Mouse (Mus musculus): ENCODE results near the gene Pcgf5. TPM values are rescaled to one million over a fixed set of nuclear protein-coding genes. Genes with fewer than 3 reads are reported as not detected.
A peak's percentile ranks its signal among the peaks of the same experiment; 100 is the strongest.
"Not testable (repeated sequence)": the region's sequence is repeated elsewhere in the genome, so short reads cannot be mapped to it uniquely, and the experiment has no call there.

Pcgf5 gene
- polyA plus RNA-seq, 1 experiment from 2014 or later, result 53.7 TPM

DNA sequence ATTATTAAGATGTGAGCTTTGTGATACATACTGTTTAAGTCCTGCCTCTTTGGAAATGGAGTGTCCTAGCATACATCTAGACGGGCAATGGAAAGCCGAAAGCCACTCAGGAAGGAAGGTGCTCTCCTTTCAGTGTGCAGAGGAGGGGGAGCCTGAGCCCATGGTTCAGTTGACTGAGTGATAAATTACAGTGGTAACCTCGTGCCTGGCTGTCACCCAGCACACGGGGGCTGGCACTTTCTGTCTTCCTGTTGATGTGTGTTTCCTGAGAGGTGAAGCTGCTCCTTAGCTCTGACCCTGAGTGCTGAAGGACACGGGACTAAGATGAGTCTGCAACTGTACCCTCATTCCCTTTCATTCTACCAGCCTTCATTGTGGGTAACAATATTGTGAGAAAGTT is 103.6 kb downstream of the Pcgf5 start:
- Histone ChIP-seq H3K36me3 (ENCODE audit: control insufficient read depth, insufficient read depth, low read length) (peaks cover 44% of the 10 kb centered on the region), H3K27ac (replicated peaks in 1 of 2; ENCODE audit: control insufficient read depth in 1 of 2, insufficient read depth in 1 of 2, low read depth in 2 of 2, low read length in 2 of 2) (no peak overlapping the region), H3K4me3 (ENCODE audit: control insufficient read depth in 1 of 2, insufficient read depth in 1 of 2, low read depth in 1 of 2, low read length in 2 of 2) (no peak overlapping the region), H3K4me2 (ENCODE audit: low read length) (no peak overlapping the region), H3K27me3 (ENCODE audit: control insufficient read depth, insufficient read depth, low read length) (no peaks in the 10 kb centered on the region), H3K4me1 (ENCODE audit: control insufficient read depth in 2 of 2, insufficient read depth in 2 of 2, low read length in 2 of 2) (peaks cover 0 to 10% of the 10 kb centered on the region in 2 experiments; a peak in 3 of 4 replicates), H3K9ac (ENCODE audit: low read length) (no peak overlapping the region), H3K9me3 (ENCODE audit: control insufficient read depth, low read length) (no peaks in the 10 kb centered on the region)
- 25% methylated on average over 5 of the region's 5 CpGs for WGBS
- no peak for ATAC-seq (ENCODE audit: insufficient number of reproducible peaks, insufficient read depth, low FRiP score, low read depth)

DNA sequence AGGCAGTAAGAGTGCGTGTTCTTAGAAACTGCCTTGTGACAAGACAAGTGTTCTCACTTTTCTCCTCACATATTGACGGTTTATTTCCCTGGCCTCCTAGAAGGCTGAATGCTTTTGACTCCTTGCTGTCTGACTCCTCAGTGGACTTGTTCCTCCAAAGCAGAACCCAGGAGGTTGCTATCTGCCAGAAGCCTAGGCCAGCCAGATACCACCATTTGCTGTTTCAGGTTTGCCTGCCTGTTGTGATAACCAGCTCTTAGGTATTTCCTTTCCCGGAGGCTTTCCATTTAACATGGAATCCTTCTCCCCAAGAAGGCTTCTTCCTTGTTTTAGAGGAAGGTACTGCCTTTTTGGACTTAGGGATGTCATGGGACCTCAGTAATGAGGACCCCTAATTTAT is 104.1 kb downstream of the Pcgf5 start:
- 39% methylated on average over 3 of the region's 3 CpGs for WGBS

DNA sequence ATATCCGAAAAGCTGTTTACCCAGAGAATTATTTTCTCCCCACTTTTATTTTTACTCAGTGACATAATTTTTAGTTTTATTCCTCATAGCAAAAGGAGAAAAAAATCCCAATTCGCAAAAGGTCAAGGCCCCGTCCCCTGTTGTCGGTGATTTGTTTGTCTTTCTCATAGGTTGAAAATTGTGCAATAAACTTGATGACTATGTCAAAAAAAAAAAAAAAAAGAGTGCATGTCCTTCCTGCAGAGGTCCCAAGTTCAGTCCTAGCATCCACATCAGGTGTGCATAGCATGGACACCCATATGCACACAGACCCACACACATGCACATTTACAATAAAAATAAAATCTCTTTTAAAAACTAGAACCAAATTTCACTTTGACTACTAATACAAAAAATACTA is 105.3 kb downstream of the Pcgf5 start:
- no peak for ATAC-seq (ENCODE audit: insufficient number of reproducible peaks, insufficient read depth, low FRiP score, low read depth)
- 93% methylated on average over 4 of the region's 4 CpGs for WGBS

More for the DNA sequence above, 104.1 kb downstream of the Pcgf5 start:
- not testable (repeated sequence) for H3K4me1 ChIP-seq (ENCODE audit: control insufficient read depth in 2 of 2, insufficient read depth in 2 of 2, low read length in 2 of 2); H3K9ac ChIP-seq (ENCODE audit: low read length); H3K4me3 ChIP-seq (ENCODE audit: control insufficient read depth in 1 of 2, insufficient read depth in 1 of 2, low read depth in 1 of 2, low read length in 2 of 2); ATAC-seq (ENCODE audit: insufficient number of reproducible peaks, insufficient read depth, low FRiP score, low read depth); H3K9me3 ChIP-seq (ENCODE audit: control insufficient read depth, low read length); H3K4me2 ChIP-seq (ENCODE audit: low read length); H3K27me3 ChIP-seq (ENCODE audit: control insufficient read depth, insufficient read depth, low read length); H3K27ac ChIP-seq (replicated peaks in 1 of 2; ENCODE audit: control insufficient read depth in 1 of 2, insufficient read depth in 1 of 2, low read depth in 2 of 2, low read length in 2 of 2)
- H3K36me3 ChIP-seq (ENCODE audit: control insufficient read depth, insufficient read depth, low read length), result peaks cover 41% of the 10 kb centered on the region

DNA sequence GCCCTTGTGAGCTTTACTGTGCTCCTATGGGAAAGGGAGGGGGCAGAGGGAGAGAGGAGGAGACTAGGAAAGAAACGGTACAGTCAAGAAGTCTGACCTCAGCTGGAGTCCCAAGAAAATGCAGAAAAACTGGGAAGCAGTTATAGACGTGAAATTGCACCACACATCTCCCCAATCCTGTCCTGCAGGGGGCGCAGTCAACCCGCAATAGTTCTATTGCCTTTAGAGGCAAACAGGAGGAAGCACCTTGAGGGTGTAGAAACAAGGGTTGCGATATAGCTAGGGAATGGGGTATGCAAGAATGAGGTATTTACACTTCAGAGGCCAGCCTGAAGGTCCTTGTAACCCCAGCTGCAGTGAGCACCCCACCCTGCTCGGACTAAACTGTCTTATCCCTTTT is 122.0 kb downstream of the Pcgf5 start:
- H3K27ac ChIP-seq (replicated peaks in 1 of 2; ENCODE audit: control insufficient read depth in 1 of 2, insufficient read depth in 1 of 2, low read depth in 2 of 2, low read length in 2 of 2), result no peak overlapping the region
- no peaks in the 10 kb centered on the region for H3K27me3 ChIP-seq (ENCODE audit: control insufficient read depth, insufficient read depth, low read length)
- H3K4me1 ChIP-seq (ENCODE audit: control insufficient read depth in 2 of 2, insufficient read depth in 2 of 2, low read length in 2 of 2), result no peaks in the 10 kb centered on the region
- no peak overlapping the region for H3K4me3 ChIP-seq (ENCODE audit: control insufficient read depth in 1 of 2, insufficient read depth in 1 of 2, low read depth in 1 of 2, low read length in 2 of 2)
- H3K9ac ChIP-seq (ENCODE audit: low read length), result no peak overlapping the region
- no peaks in the 10 kb centered on the region for H3K36me3 ChIP-seq (ENCODE audit: control insufficient read depth, insufficient read depth, low read length)
- no peak for ATAC-seq (ENCODE audit: insufficient number of reproducible peaks, insufficient read depth, low FRiP score, low read depth)
- WGBS, result 14% methylated on average over 6 of the region's 6 CpGs
- H3K4me2 ChIP-seq (ENCODE audit: low read length), result no peak overlapping the region
- H3K9me3 ChIP-seq (ENCODE audit: control insufficient read depth, low read length), result no peaks in the 10 kb centered on the region

More for the DNA sequence above, 105.3 kb downstream of the Pcgf5 start:
- Histone ChIP-seq H3K36me3 (ENCODE audit: control insufficient read depth, insufficient read depth, low read length) (peaks cover 33% of the 10 kb centered on the region), H3K27me3 (ENCODE audit: control insufficient read depth, insufficient read depth, low read length) (no peaks in the 10 kb centered on the region), H3K27ac (replicated peaks in 1 of 2; ENCODE audit: control insufficient read depth in 1 of 2, insufficient read depth in 1 of 2, low read depth in 2 of 2, low read length in 2 of 2) (no peak overlapping the region), H3K4me2 (ENCODE audit: low read length) (no peak overlapping the region), H3K9ac (ENCODE audit: low read length) (no peak overlapping the region), H3K9me3 (ENCODE audit: control insufficient read depth, low read length) (no peaks in the 10 kb centered on the region), H3K4me1 (ENCODE audit: control insufficient read depth in 2 of 2, insufficient read depth in 2 of 2, low read length in 2 of 2) (peaks cover 0 to 10% of the 10 kb centered on the region in 2 experiments; a peak in 3 of 4 replicates), H3K4me3 (ENCODE audit: control insufficient read depth in 1 of 2, insufficient read depth in 1 of 2, low read depth in 1 of 2, low read length in 2 of 2) (no peak overlapping the region)

DNA sequence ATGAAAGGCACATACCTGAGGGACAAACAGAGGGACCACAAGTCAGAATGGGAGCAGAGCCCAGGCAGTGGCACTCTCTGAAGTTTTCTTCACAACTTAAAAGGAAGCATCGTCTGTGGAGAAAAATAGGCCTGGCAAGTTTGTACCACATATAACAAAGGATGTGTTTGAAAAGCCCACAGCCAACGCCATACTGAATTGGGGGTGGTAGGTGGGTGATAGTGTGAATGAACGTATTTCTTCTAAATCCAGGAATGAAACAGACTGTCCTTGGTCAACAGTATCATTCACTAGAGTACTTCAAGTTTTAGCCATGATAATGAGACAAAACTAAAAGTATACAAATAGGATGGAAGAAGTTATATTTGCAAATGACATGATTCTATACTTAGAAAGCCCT is 123.2 kb downstream of the Pcgf5 start:
- no peak overlapping the region for H3K4me2 ChIP-seq (ENCODE audit: low read length)
- H3K27ac ChIP-seq (replicated peaks in 1 of 2; ENCODE audit: control insufficient read depth in 1 of 2, insufficient read depth in 1 of 2, low read depth in 2 of 2, low read length in 2 of 2), result no peak overlapping the region
- no peak for ATAC-seq (ENCODE audit: insufficient number of reproducible peaks, insufficient read depth, low FRiP score, low read depth)
- no peaks in the 10 kb centered on the region for H3K36me3 ChIP-seq (ENCODE audit: control insufficient read depth, insufficient read depth, low read length)
- 85% methylated on average over 3 of the region's 3 CpGs for WGBS
- H3K4me3 ChIP-seq (ENCODE audit: control insufficient read depth in 1 of 2, insufficient read depth in 1 of 2, low read depth in 1 of 2, low read length in 2 of 2), result no peak overlapping the region
- H3K27me3 ChIP-seq (ENCODE audit: control insufficient read depth, insufficient read depth, low read length), result no peaks in the 10 kb centered on the region
- H3K9ac ChIP-seq (ENCODE audit: low read length), result no peak overlapping the region
- H3K4me1 ChIP-seq (ENCODE audit: control insufficient read depth in 2 of 2, insufficient read depth in 2 of 2, low read length in 2 of 2), result no peaks in the 10 kb centered on the region
- H3K9me3 ChIP-seq (ENCODE audit: control insufficient read depth, low read length), result no peaks in the 10 kb centered on the region

GRCm38 (mm10) chr19:36476596-36476995 is 128.5 kb downstream of the Pcgf5 start:
- H3K4me1 ChIP-seq (ENCODE audit: control insufficient read depth in 2 of 2, insufficient read depth in 2 of 2, low read length in 2 of 2), result peaks cover 2 to 6% of the 10 kb centered on the region in 2 experiments; a peak in 2 of 4 replicates
- no peaks in the 10 kb centered on the region for H3K9me3 ChIP-seq (ENCODE audit: control insufficient read depth, low read length)
- H3K9ac ChIP-seq (ENCODE audit: low read length), result no peak overlapping the region
- WGBS, result 88% methylated on average over 4 of the region's 4 CpGs
- no peak overlapping the region for H3K27ac ChIP-seq (replicated peaks in 1 of 2; ENCODE audit: control insufficient read depth in 1 of 2, insufficient read depth in 1 of 2, low read depth in 2 of 2, low read length in 2 of 2)
- H3K4me3 ChIP-seq (ENCODE audit: control insufficient read depth in 1 of 2, insufficient read depth in 1 of 2, low read depth in 1 of 2, low read length in 2 of 2), result no peak overlapping the region
- H3K36me3 ChIP-seq (ENCODE audit: control insufficient read depth, insufficient read depth, low read length), result no peaks in the 10 kb centered on the region
- ATAC-seq (ENCODE audit: insufficient number of reproducible peaks, insufficient read depth, low FRiP score, low read depth), result no peak
- H3K4me2 ChIP-seq (ENCODE audit: low read length), result no peak overlapping the region
- H3K27me3 ChIP-seq (ENCODE audit: control insufficient read depth, insufficient read depth, low read length), result no peaks in the 10 kb centered on the region

DNA sequence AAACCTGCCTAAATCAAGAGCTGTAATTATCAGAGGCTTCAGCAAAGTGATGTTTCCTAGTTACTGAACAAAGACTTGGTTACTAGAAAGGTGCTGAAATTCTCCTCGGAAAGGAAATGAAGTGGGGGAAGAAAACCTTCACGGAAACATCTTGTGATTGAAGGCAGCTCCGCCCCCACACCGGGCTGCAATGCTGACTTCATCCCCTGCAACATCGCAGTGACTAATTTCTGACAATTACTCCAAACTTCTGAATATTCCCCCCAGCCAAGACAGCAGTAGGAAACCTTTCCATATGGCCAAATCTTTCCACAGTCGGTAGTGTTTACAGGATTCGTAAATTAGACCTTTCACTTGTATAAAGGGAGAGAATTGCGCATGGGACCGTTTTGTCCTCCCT is 129.0 kb downstream of the Pcgf5 start:
- no peaks in the 10 kb centered on the region for H3K9me3 ChIP-seq (ENCODE audit: control insufficient read depth, low read length)
- H3K4me1 ChIP-seq (ENCODE audit: control insufficient read depth in 2 of 2, insufficient read depth in 2 of 2, low read length in 2 of 2), result peaks cover 2 to 6% of the 10 kb centered on the region in 2 experiments; a peak in 2 of 4 replicates
- no peak overlapping the region for H3K27ac ChIP-seq (replicated peaks in 1 of 2; ENCODE audit: control insufficient read depth in 1 of 2, insufficient read depth in 1 of 2, low read depth in 2 of 2, low read length in 2 of 2)
- H3K4me2 ChIP-seq (ENCODE audit: low read length), result peak overlapping the region; percentile 51
- no peaks in the 10 kb centered on the region for H3K27me3 ChIP-seq (ENCODE audit: control insufficient read depth, insufficient read depth, low read length)
- 0 out of 2 replicates have a peak overlapping the region, but pooled peaks have one; percentile 34 for H3K9ac ChIP-seq (ENCODE audit: low read length)
- H3K4me3 ChIP-seq (ENCODE audit: control insufficient read depth in 1 of 2, insufficient read depth in 1 of 2, low read depth in 1 of 2, low read length in 2 of 2), result no peak overlapping the region
- 40% methylated on average over 9 of the region's 9 CpGs for WGBS
- ATAC-seq (ENCODE audit: insufficient number of reproducible peaks, insufficient read depth, low FRiP score, low read depth), result no peak
- H3K36me3 ChIP-seq (ENCODE audit: control insufficient read depth, insufficient read depth, low read length), result no peaks in the 10 kb centered on the region

GRCm38 (mm10) chr19:36477684-36478083 is 129.6 kb downstream of the Pcgf5 start:
- peak overlapping the region; percentile 34; the same call in 1 of the 2 replicates for H3K9ac ChIP-seq (ENCODE audit: low read length)
- H3K9me3 ChIP-seq (ENCODE audit: control insufficient read depth, low read length), result no peaks in the 10 kb centered on the region
- no peak for ATAC-seq (ENCODE audit: insufficient number of reproducible peaks, insufficient read depth, low FRiP score, low read depth)
- 50% methylated on average over 5 of the region's 5 CpGs for WGBS
- peak overlapping the region; percentile 51 for H3K4me2 ChIP-seq (ENCODE audit: low read length)
- peaks cover 2 to 6% of the 10 kb centered on the region in 2 experiments; a peak in 2 of 4 replicates for H3K4me1 ChIP-seq (ENCODE audit: control insufficient read depth in 2 of 2, insufficient read depth in 2 of 2, low read length in 2 of 2)
- H3K4me3 ChIP-seq (ENCODE audit: control insufficient read depth in 1 of 2, insufficient read depth in 1 of 2, low read depth in 1 of 2, low read length in 2 of 2), result no peak overlapping the region
- no peaks in the 10 kb centered on the region for H3K27me3 ChIP-seq (ENCODE audit: control insufficient read depth, insufficient read depth, low read length)
- no peak overlapping the region for H3K27ac ChIP-seq (replicated peaks in 1 of 2; ENCODE audit: control insufficient read depth in 1 of 2, insufficient read depth in 1 of 2, low read depth in 2 of 2, low read length in 2 of 2)
- H3K36me3 ChIP-seq (ENCODE audit: control insufficient read depth, insufficient read depth, low read length), result no peaks in the 10 kb centered on the region
